Mouse (Mus musculus) MEL (cell line): ENCODE data around the gene Plbd2. TPM values are rescaled to one million over a fixed set of nuclear protein-coding genes. Genes with fewer than 3 reads are reported as not detected.

ENCODE experiments used
- DNase-seq: peaks from one replicate; pipeline ENCODE4 v3.0.0; 2011; ENCODE audit warnings: low read depth, low spot score
- H3K27ac ChIP-seq: 2 replicates; pipeline ENCODE4 v1.5.1; 2012; ENCODE audit warnings: low read depth, mild to moderate bottlenecking, control low read depth, low read length, moderate library complexity; ENCODE audit not compliant: control insufficient read depth
- H3K27me3 ChIP-seq, 2 experiments: fragments of 150-350 bp in 1 of 2; sonication (generic) in 1 of 2; 2 replicates each; pipeline ENCODE4 v1.6.1; 2012; ENCODE audit warnings: low read length in 2 of 2, mild to moderate bottlenecking in 2 of 2, improper control_type of control experiment in 1 of 2, moderate library complexity in 1 of 2; ENCODE audit not compliant: insufficient read depth in 2 of 2, control insufficient read depth in 1 of 2
- H3K36me3 ChIP-seq, 2 experiments: 2 replicates each; pipeline ENCODE4 v1.6.1; 2012 to 2014; ENCODE audit warnings: low read length in 2 of 2, improper control_type of control experiment in 1 of 2, inconsistent platforms in 1 of 2, mild to moderate bottlenecking in 1 of 2; ENCODE audit not compliant: insufficient read depth in 2 of 2, control insufficient read depth in 1 of 2
- H3K4me1 ChIP-seq, 2 experiments: fragments of 150-350 bp in 1 of 2; sonication (generic) in 1 of 2; 2 replicates each; pipeline ENCODE4 v1.6.1; 2012; ENCODE audit warnings: low read length in 2 of 2, improper control_type of control experiment in 1 of 2, mild to moderate bottlenecking in 1 of 2; ENCODE audit not compliant: insufficient read depth in 2 of 2, control insufficient read depth in 1 of 2
- H3K4me3 ChIP-seq, 2 experiments: fragments of 150-350 bp in 1 of 2; sonication (generic) in 1 of 2; 2 replicates each; pipeline ENCODE4 v1.5.1; 2012; ENCODE audit warnings: low read depth in 2 of 2, low read length in 2 of 2, mild to moderate bottlenecking in 2 of 2, moderate library complexity in 2 of 2, control low read depth in 1 of 2, improper control_type of control experiment in 1 of 2; ENCODE audit not compliant: control insufficient read depth in 1 of 2, insufficient read depth in 1 of 2
- H3K79me2 ChIP-seq: 2 replicates; pipeline ENCODE4 v1.6.1; 2012; ENCODE audit warnings: mild to moderate bottlenecking, low read length, moderate library complexity; ENCODE audit not compliant: control insufficient read depth, poor library complexity, insufficient read depth
- H3K9ac ChIP-seq: 2 replicates; pipeline ENCODE4 v1.6.1; 2012; ENCODE audit warnings: low read depth, mild to moderate bottlenecking, control low read depth, low read length, moderate library complexity; ENCODE audit not compliant: control insufficient read depth, poor library complexity, severe bottlenecking
- H3K9me3 ChIP-seq: fragments of 150-350 bp; sonication (generic); replicated peaks from 2 replicates; pipeline ENCODE4 v1.6.1; 2012; ENCODE audit warnings: mild to moderate bottlenecking, low read length, improper control_type of control experiment, moderate library complexity; ENCODE audit not compliant: insufficient read depth
- BHLHE40 ChIP-seq: IDR thresholded peaks from 2 replicates; pipeline ENCODE4 v1.6.1; 2012; ENCODE audit warnings: low read depth, mild to moderate bottlenecking, inconsistent platforms, low read length, improper control_type of control experiment, borderline replicate concordance
- HCFC1 ChIP-seq: IDR thresholded peaks from 2 replicates; pipeline ENCODE4 v1.6.1; 2012; ENCODE audit warnings: low read depth, mild to moderate bottlenecking, inconsistent platforms, low read length, improper control_type of control experiment, moderate library complexity
- MAX ChIP-seq: IDR thresholded peaks from 2 replicates; pipeline ENCODE4 v1.6.1; 2011; ENCODE audit warnings: low read length, improper control_type of control experiment
- MEF2A ChIP-seq: IDR thresholded peaks from 2 replicates; pipeline ENCODE4 v1.6.1; 2014; ENCODE audit warnings: low read depth, mild to moderate bottlenecking, inconsistent platforms, low read length, improper control_type of control experiment; ENCODE audit not compliant: poor library complexity, insufficient replicate concordance, severe bottlenecking; ENCODE audit errors: extremely low read depth
- MXI1 ChIP-seq: IDR thresholded peaks from 2 replicates; pipeline ENCODE4 v1.6.1; 2011; ENCODE audit warnings: mild to moderate bottlenecking, low read depth, low read length, improper control_type of control experiment
- MYB ChIP-seq: IDR thresholded peaks from 2 replicates; pipeline ENCODE4 v1.6.1; 2011; ENCODE audit warnings: mild to moderate bottlenecking, low read depth, low read length, improper control_type of control experiment
- MYC ChIP-seq: IDR thresholded peaks from 2 replicates; pipeline ENCODE4 v1.6.1; 2011; ENCODE audit warnings: low read depth, mild to moderate bottlenecking, low read length, improper control_type of control experiment, moderate library complexity
- NELFE ChIP-seq: IDR thresholded peaks from 2 replicates; pipeline ENCODE4 v1.6.1; 2011; ENCODE audit warnings: low read depth, low read length, improper control_type of control experiment
- POLR2AphosphoS2 ChIP-seq: IDR thresholded peaks from 2 replicates; pipeline ENCODE4 v1.6.1; 2011; ENCODE audit warnings: low read length, improper control_type of control experiment
- RAD21 ChIP-seq: IDR thresholded peaks from 2 replicates; pipeline ENCODE4 v1.6.1; 2011; ENCODE audit warnings: mild to moderate bottlenecking, low read depth, low read length, improper control_type of control experiment
- RCOR1 ChIP-seq: IDR thresholded peaks from 2 replicates; pipeline ENCODE4 v1.6.1; 2012; ENCODE audit warnings: low read depth, mild to moderate bottlenecking, inconsistent platforms, low read length, improper control_type of control experiment
- SIN3A ChIP-seq: IDR thresholded peaks from 2 replicates; pipeline ENCODE4 v1.6.1; 2012; ENCODE audit warnings: low read length, improper control_type of control experiment, inconsistent platforms
- USF2 ChIP-seq, 2 experiments: IDR thresholded peaks; 2 replicates each; pipeline ENCODE4 v1.6.1; 2011 to 2012; ENCODE audit warnings: improper control_type of control experiment in 2 of 2, low read length in 2 of 2, borderline replicate concordance in 1 of 2, inconsistent platforms in 1 of 2, low read depth in 1 of 2, mild to moderate bottlenecking in 1 of 2; ENCODE audit not compliant: insufficient read depth in 1 of 2
- ZC3H11A ChIP-seq: IDR thresholded peaks from 2 replicates; pipeline ENCODE4 v1.6.1; 2012; ENCODE audit warnings: low read depth, mild to moderate bottlenecking, inconsistent platforms, low read length, improper control_type of control experiment
- ZMIZ1 ChIP-seq: IDR thresholded peaks from 2 replicates; pipeline ENCODE4 v1.6.1; 2012; ENCODE audit warnings: low read depth, mild to moderate bottlenecking, inconsistent platforms, low read length, improper control_type of control experiment, moderate library complexity
- polyA plus RNA-seq, 2 experiments: library from polyadenylated mRNA; stranded (reverse) in 1 of 2; unstranded in 1 of 2; fragments of >175 nt in 1 of 2; fragments of >200 nt in 1 of 2; gene quantifications; 2 replicates each; pipeline versions ENCODE4 v1.2.1 to v1.2.4; 2012; ENCODE audit warnings: low replicate concordance in 2 of 2, low read depth in 1 of 2; ENCODE audit not compliant: insufficient read length in 2 of 2, insufficient read depth in 1 of 2, missing spikeins in 1 of 2
- total RNA-seq: library from RNA; depleted of rRNA; stranded (reverse); fragments of 300-350 nt; gene quantifications from 2 replicates; pipeline ENCODE4 v1.2.3, GENCODE M21; 2012; rRNA removed

Plbd2 gene
- total and polyA plus RNA-seq, 3 experiments: 10.1 to 30.5 TPM; not detected in 1

- H3K27me3 ChIP-seq: no peaks in the 10 kb centered on the region
- DNase-seq: no peak
- H3K36me3 ChIP-seq: no peaks in the 10 kb centered on the region
- no peaks in the 10 kb centered on the region for H3K9me3 ChIP-seq
- no peaks in the 10 kb centered on the region for H3K4me1 ChIP-seq
- no peak overlapping the region for H3K27ac ChIP-seq
- no peak for TF ChIP-seq MAX
- no peak for TF ChIP-seq SIN3A
- no peak for TF ChIP-seq MXI1
- no peak for TF ChIP-seq ZC3H11A
- no peak for TF ChIP-seq NELFE
- no peak for TF ChIP-seq HCFC1
- TF ChIP-seq ZMIZ1: no peak
- no peak for TF ChIP-seq MYB
- no peak for TF ChIP-seq MYC
- TF ChIP-seq RCOR1: no peak
- TF ChIP-seq POLR2AphosphoS2: no peak
- no peak for TF ChIP-seq BHLHE40
- H3K79me2 ChIP-seq: no peaks in the 10 kb centered on the region
- H3K9ac ChIP-seq: no peak overlapping the region
- no peak overlapping the region for H3K4me3 ChIP-seq
Observed at GRCm38 (mm10) chr5:120435006-120435681, 68.3 kb downstream of the Plbd2 start.

- Histone ChIP-seq H3K79me2 (no peaks in the 10 kb centered on the region), H3K36me3 (no peaks in the 10 kb centered on the region), H3K4me1 (no peaks in the 10 kb centered on the region), H3K9ac (no peak overlapping the region), H3K27ac (no peak overlapping the region), H3K9me3 (no peaks in the 10 kb centered on the region), H3K27me3 (no peaks in the 10 kb centered on the region), H3K4me3 (no peak overlapping the region)
- TF ChIP-seq RAD21: no peak
- no peak for TF ChIP-seq MEF2A
- TF ChIP-seq USF2 (IDR thresholded peaks at IDR 0.05; ENCODE audit: borderline replicate concordance in 1 of 2, insufficient read depth in 1 of 2, low read depth in 1 of 2, low read length in 2 of 2): no peak
- DNase-seq: no peak
Observed at GRCm38 (mm10) chr5:120434231-120434735, 69.1 kb downstream of the Plbd2 start.

Other genes starting within 250 kb of the Plbd2 start
- gene Lhx5, start 71.9 kb downstream of the Plbd2 start, total RNA-seq: not detected in 2 replicates
- gene Lhx5, start 71.9 kb downstream of the Plbd2 start, polyA plus RNA-seq: not detected
- gene Sdsl, start 30.8 kb downstream of the Plbd2 start, total RNA-seq: 8.2 and 12.1 TPM in 2 replicates
- 10 to 100 TPM in 1 of 2 experiments, not detected in 1; 21.0 TPM for gene Sdsl, start 30.8 kb downstream of the Plbd2 start, polyA plus RNA-seq
- not detected in 2 replicates for gene Sds, start 27.1 kb downstream of the Plbd2 start, total RNA-seq
- under 1 TPM in 1 of 2 experiments, not detected in 1; 0.17 TPM for gene Sds, start 27.1 kb downstream of the Plbd2 start, polyA plus RNA-seq
- 2.3 and 2.7 TPM in 2 replicates for gene Slc8b1, start 7.5 kb upstream of the Plbd2 start, total RNA-seq
- gene Slc8b1, start 7.5 kb upstream of the Plbd2 start, polyA plus RNA-seq: 1 to 10 TPM in 1 of 2 experiments, not detected in 1; 5.9 TPM
- gene Tpcn1, start 85.0 kb upstream of the Plbd2 start, total RNA-seq: 11.0 and 11.3 TPM in 2 replicates
- gene Tpcn1, start 85.0 kb upstream of the Plbd2 start, polyA plus RNA-seq: 10 to 100 TPM in 1 of 2 experiments, not detected in 1; 43.2 TPM
- 0.62 and 1.1 TPM in 2 replicates for gene Iqcd, start 85.4 kb upstream of the Plbd2 start, total RNA-seq
- gene Iqcd, start 85.4 kb upstream of the Plbd2 start, polyA plus RNA-seq: 1 to 10 TPM in 1 of 2 experiments, not detected in 1; 2.2 TPM
- 14.0 and 18.1 TPM in 2 replicates for gene Rita1, start 109.0 kb upstream of the Plbd2 start, total RNA-seq
- 10 to 100 TPM in 1 of 2 experiments, not detected in 1; 22.1 TPM for gene Rita1, start 109.0 kb upstream of the Plbd2 start, polyA plus RNA-seq
- gene Ddx54, start 109.1 kb upstream of the Plbd2 start, total RNA-seq: 73.8 and 74.8 TPM in 2 replicates
- 10 to 100 TPM in 1 of 2 experiments, not detected in 1; 99.9 TPM for gene Ddx54, start 109.1 kb upstream of the Plbd2 start, polyA plus RNA-seq
- not detected in 2 replicates for gene Cfap73, start 130.6 kb upstream of the Plbd2 start, total RNA-seq
- gene Cfap73, start 130.6 kb upstream of the Plbd2 start, polyA plus RNA-seq: under 1 TPM in 1 of 2 experiments, not detected in 1; 0.25 TPM
- 0.26 and 0.69 TPM in 2 replicates for gene Rasal1, start 145.2 kb upstream of the Plbd2 start, total RNA-seq
- 1 to 10 TPM in 1 of 2 experiments, not detected in 1; 4.5 TPM for gene Rasal1, start 145.2 kb upstream of the Plbd2 start, polyA plus RNA-seq
- gene Dtx1, start 208.3 kb upstream of the Plbd2 start, total RNA-seq: 0.12 and 0.13 TPM in 2 replicates
- under 1 TPM in 1 of 2 experiments, not detected in 1; 0.63 TPM for gene Dtx1, start 208.3 kb upstream of the Plbd2 start, polyA plus RNA-seq
- 0.49 and 0.96 TPM in 2 replicates for gene Oas2, start 246.2 kb upstream of the Plbd2 start, total RNA-seq
- gene Oas2, start 246.2 kb upstream of the Plbd2 start, polyA plus RNA-seq: 1 to 10 TPM in 1 of 2 experiments, not detected in 1; 5.2 TPM